Mouse (Mus musculus) B cell, adult 2 months (primary cell): ENCODE results near the gene Herpud2.
"Not testable (repeated sequence)": the region's sequence is repeated elsewhere in the genome, so short reads cannot be mapped to it uniquely, and the experiment has no call there.

Source experiments
- DNase-seq, 2 experiments: peaks; one replicate each; pipeline ENCODE4 v3.0.0; 2022

The Herpud2 gene

GRCm38 (mm10) chr9:25143950-25144349, 7.7 kb downstream of the Herpud2 start:
- DNase-seq, result no peak

GRCm38 (mm10) chr9:25142988-25143387, 8.6 kb downstream of the Herpud2 start:
- no peak for DNase-seq

- no peak for DNase-seq
Observed at GRCm38 (mm10) chr9:25142041-25142440, 9.6 kb downstream of the Herpud2 start.

- no peak for DNase-seq
Observed at GRCm38 (mm10) chr9:25140330-25140729, 11.3 kb downstream of the Herpud2 start.

GRCm38 (mm10) chr9:25138900-25139299, 12.7 kb downstream of the Herpud2 start:
- no peak for DNase-seq

- DNase-seq, result no peak
Observed at GRCm38 (mm10) chr9:25132920-25133319, 18.7 kb downstream of the Herpud2 start.

GRCm38 (mm10) chr9:25132253-25132652, 19.4 kb downstream of the Herpud2 start:
- DNase-seq, result no peak

- DNase-seq, result no peak
Observed at GRCm38 (mm10) chr9:25124048-25124447, 27.6 kb downstream of the Herpud2 start.

- DNase-seq, result not testable (repeated sequence)
Observed at GRCm38 (mm10) chr9:25123590-25123989, 28.0 kb downstream of the Herpud2 start.

GRCm38 (mm10) chr9:25104638-25105037, 47.0 kb downstream of the Herpud2 start:
- peak; percentile 46 to 49 for DNase-seq

GRCm38 (mm10) chr9:25102881-25103280, 48.7 kb downstream of the Herpud2 start:
- no peak for DNase-seq

- DNase-seq, result no peak
Observed at GRCm38 (mm10) chr9:25090853-25091252, 60.8 kb downstream of the Herpud2 start.

GRCm38 (mm10) chr9:25089122-25089521, 62.5 kb downstream of the Herpud2 start, which contains the start of gene Gm10181:
TSS of gene Gm10181 (plus strand) at chr9:25089422.
- DNase-seq, result no peak

GRCm38 (mm10) chr9:25076505-25076904, 75.1 kb downstream of the Herpud2 start:
- DNase-seq, result no peak

GRCm38 (mm10) chr9:25075977-25076376, 75.6 kb downstream of the Herpud2 start:
- DNase-seq, result no peak

- DNase-seq, result no peak
Observed at GRCm38 (mm10) chr9:25072666-25073065, 79.0 kb downstream of the Herpud2 start.

GRCm38 (mm10) chr9:25058726-25059125, 92.9 kb downstream of the Herpud2 start:
- no peak for DNase-seq
